Mouse (Mus musculus) spleen, adult 2 months (tissue): ENCODE measurements around the gene Amer3. TPM values are rescaled to one million over a fixed set of nuclear protein-coding genes. Genes with fewer than 3 reads are reported as not detected.

Experiments used
- DNase-seq, 2 experiments: peaks; one replicate each; pipeline versions ENCODE4 v3.0.0 to v3.0.0-alpha.2; 2012 to 2021; ENCODE audit warnings: low spot score in 2 of 2, low read depth in 1 of 2
- H3K27ac ChIP-seq: fragments of 200-500 bp; 2 replicates; pipeline ENCODE4 v1.5.1; 2012; ENCODE audit warnings: low read length, inconsistent platforms; ENCODE audit not compliant: insufficient read depth
- H3K27me3 ChIP-seq: fragments of 200-500 bp; 2 replicates; pipeline ENCODE4 v1.6.1; 2012; ENCODE audit warnings: mild to moderate bottlenecking, moderate library complexity, low read length, inconsistent platforms; ENCODE audit not compliant: control insufficient read depth, insufficient read depth
- H3K36me3 ChIP-seq: fragments of 200-500 bp; 2 replicates; pipeline ENCODE4 v1.6.1; 2012; ENCODE audit warnings: mild to moderate bottlenecking, low read length, inconsistent platforms; ENCODE audit not compliant: control insufficient read depth, insufficient read depth
- H3K4me1 ChIP-seq: fragments of 200-500 bp; 2 replicates; pipeline ENCODE4 v1.6.1; 2011; ENCODE audit warnings: inconsistent platforms; ENCODE audit not compliant: control insufficient read depth, insufficient read depth, insufficient read length
- H3K4me3 ChIP-seq: fragments of 200-500 bp; 2 replicates; pipeline ENCODE4 v1.5.1; 2011; ENCODE audit warnings: mild to moderate bottlenecking, inconsistent platforms; ENCODE audit not compliant: insufficient read depth, insufficient read length; ENCODE audit errors: extremely low read depth
- CTCF ChIP-seq: fragments of 200-500 bp; IDR thresholded peaks from 2 replicates; pipeline ENCODE4 v1.5.1; 2011; ENCODE audit warnings: mild to moderate bottlenecking, inconsistent platforms; ENCODE audit not compliant: insufficient read depth, insufficient read length, insufficient replicate concordance; ENCODE audit errors: extremely low read depth
- POLR2A ChIP-seq: fragments of 200-500 bp; IDR thresholded peaks from 2 replicates; pipeline ENCODE4 v1.6.1; 2011; ENCODE audit warnings: low read depth, low read length, inconsistent platforms
- WGBS: fragments of 180-500 bp; shearing (Covaris S2); methylation state at CpG from one replicate; pipeline ENCODE4 v1.1.7; 2018; 5-methylcytosine and 5-hydroxymethylcytosine counted together
- polyA plus RNA-seq: library from polyadenylated mRNA; depleted of rRNA; stranded (reverse); fragments of >200 nt; gene quantifications from 2 replicates; pipeline ENCODE4 v1.2.3, GENCODE M21; 2012

The Amer3 gene
- polyA plus RNA-seq, 1 experiment: 0.01 TPM

DNA sequence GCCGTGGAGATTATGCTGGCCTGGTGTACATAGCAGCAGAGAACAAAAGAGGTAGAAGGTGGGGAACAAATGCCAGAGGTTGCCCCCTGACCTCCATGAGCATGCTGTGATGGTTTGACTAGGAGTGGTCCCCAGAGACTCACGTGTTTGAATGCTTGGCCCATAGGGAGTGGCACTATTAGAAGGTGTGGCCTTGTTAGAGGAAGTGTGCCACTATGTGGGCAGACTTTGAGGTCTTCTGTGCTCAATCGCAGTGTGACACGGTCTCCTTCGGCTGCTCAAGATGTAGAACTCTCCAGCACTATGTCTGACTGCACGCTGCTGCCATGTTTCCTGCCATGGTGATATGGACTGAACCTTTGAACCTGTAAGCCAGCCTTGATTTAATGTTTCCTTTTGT lies 6.2 kb upstream of the Amer3 start:
- Histone ChIP-seq H3K27ac (no peak overlapping the region), H3K4me1 (no peaks in the 10 kb centered on the region), H3K4me3 (no peak overlapping the region), H3K27me3 (no peaks in the 10 kb centered on the region), H3K36me3 (no peaks in the 10 kb centered on the region)
- 30% methylated on average over 6 of the region's 6 CpGs for WGBS
- no peak for DNase-seq
- TF ChIP-seq POLR2A (no peak), CTCF (no peak)

DNA sequence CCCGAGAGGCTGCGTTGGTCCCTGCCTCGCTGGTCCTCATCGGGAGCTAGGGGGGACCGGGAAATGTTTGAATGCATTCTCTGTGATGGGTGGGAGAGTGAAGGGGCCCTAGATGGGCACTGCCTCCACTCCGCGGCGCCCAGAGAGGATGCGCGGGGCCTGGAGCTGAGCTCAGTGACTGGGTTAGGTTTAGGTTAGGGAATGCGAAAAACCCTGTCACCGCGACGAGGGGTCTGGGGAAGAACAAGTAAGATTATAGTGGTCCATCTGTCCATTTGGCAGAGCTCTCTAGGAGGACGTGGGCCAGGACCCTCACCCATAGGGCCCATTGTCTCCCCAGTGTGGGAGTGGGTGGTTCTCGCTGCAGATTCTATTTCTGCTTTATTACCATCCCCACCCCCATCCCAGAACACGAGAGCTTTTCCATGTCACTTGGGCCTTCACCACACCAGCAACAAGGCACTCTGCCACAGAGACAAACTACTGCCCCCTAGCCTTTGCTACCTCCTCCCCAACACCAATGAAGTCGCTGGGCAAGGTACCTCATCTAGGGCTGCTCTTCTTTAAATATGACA lies 412 bp downstream of the Amer3 start:
- Histone ChIP-seq H3K27me3 (no peaks in the 10 kb centered on the region; the same call in 1 of the 2 replicates), H3K4me1 (0 out of 2 replicates have a peak, but pooled peaks cover 4% of the 10 kb centered on the region), H3K27ac (no peak overlapping the region), H3K4me3 (no peak overlapping the region), H3K36me3 (no peaks in the 10 kb centered on the region)
- no peak for DNase-seq
- TF ChIP-seq POLR2A (no peak), CTCF (no peak)
- 10% methylated on average over 18 of the region's 18 CpGs for WGBS

DNA sequence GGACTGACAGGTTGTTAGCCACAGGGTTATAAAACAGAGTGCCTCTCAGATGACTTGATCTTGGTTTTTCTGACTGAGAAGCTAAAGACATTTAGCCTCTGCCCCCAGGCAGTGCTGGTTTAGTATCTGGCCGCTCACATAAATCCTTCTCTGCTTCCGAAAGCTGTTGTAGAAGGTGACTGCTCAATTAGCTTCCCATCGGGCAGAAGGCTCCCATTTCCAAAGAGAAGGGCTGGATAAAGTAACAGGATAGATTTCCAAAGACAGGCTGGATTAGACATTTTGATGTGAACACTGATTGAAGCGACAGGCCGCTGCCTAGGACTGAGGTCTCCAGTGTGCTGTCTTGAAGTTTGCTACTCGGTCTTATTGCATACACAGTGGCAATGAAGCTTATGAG lies 2.8 kb downstream of the Amer3 start:
- H3K4me3 ChIP-seq: no peak overlapping the region
- TF ChIP-seq CTCF (no peak), POLR2A (no peak)
- H3K36me3 ChIP-seq: no peaks in the 10 kb centered on the region
- DNase-seq: no peak
- 83% methylated on average over 6 of the region's 6 CpGs for WGBS
- H3K27me3 ChIP-seq: no peaks in the 10 kb centered on the region; the same call in 1 of the 2 replicates
- H3K4me1 ChIP-seq: 0 out of 2 replicates have a peak, but pooled peaks cover 4% of the 10 kb centered on the region
- H3K27ac ChIP-seq: no peak overlapping the region

DNA sequence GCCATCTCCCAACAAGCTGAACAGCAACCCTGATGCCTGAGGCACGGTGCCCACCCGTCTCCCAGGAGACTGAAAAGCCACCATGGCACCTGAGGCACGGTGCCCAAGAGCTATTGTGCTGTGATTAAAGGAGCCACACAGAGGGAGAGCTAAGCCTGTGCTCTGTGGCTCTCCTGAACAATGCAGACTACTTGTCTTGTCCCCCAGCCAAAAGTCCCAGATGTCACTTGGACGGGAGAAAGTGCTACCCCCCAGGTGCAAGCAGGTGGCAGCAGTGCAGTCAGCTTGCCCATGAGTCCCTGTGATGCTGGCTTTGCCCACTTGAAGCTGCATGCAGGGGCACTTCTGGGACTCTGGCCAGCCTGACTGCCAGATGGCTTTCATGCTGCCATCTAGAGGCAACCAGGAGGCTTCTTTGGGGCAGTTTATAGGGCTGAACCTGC lies 4.4 kb downstream of the Amer3 start:
- WGBS: 40% methylated on average over 4 of the region's 4 CpGs
- Histone ChIP-seq H3K36me3 (no peaks in the 10 kb centered on the region), H3K4me3 (no peak overlapping the region), H3K27ac (no peak overlapping the region), H3K27me3 (no peaks in the 10 kb centered on the region; the same call in 1 of the 2 replicates), H3K4me1 (0 out of 2 replicates have a peak, but pooled peaks cover 4% of the 10 kb centered on the region)
- no peak for DNase-seq
- TF ChIP-seq CTCF (no peak), POLR2A (no peak)

DNA sequence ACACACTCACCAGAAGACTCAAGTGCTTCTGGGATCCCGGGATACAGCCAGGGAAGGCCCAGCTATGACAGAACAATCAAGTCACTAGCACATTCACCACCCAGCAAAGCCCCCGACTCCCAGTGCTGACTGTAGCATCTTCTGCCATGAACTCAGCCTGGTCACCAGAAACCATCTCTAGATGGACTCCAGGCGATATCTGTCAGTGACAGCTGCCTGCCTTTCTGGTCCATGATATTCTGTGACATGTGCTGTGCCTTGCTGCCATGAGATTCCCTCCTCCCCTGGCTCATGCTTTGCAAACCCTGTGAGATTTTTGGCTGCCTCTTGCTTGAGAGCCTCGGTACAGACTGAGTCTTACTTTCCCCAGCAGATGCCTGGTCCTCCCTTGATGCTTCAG lies 5.3 kb downstream of the Amer3 start:
- TF ChIP-seq CTCF: no peak
- no peak for TF ChIP-seq POLR2A
- DNase-seq: no peak
- no peaks in the 10 kb centered on the region for H3K36me3 ChIP-seq
- no peak overlapping the region for H3K27ac ChIP-seq
- 85% methylated on average over 4 of the region's 4 CpGs for WGBS
- no peak overlapping the region for H3K4me3 ChIP-seq
- no peaks in the 10 kb centered on the region for H3K4me1 ChIP-seq
- H3K27me3 ChIP-seq: no peaks in the 10 kb centered on the region

DNA sequence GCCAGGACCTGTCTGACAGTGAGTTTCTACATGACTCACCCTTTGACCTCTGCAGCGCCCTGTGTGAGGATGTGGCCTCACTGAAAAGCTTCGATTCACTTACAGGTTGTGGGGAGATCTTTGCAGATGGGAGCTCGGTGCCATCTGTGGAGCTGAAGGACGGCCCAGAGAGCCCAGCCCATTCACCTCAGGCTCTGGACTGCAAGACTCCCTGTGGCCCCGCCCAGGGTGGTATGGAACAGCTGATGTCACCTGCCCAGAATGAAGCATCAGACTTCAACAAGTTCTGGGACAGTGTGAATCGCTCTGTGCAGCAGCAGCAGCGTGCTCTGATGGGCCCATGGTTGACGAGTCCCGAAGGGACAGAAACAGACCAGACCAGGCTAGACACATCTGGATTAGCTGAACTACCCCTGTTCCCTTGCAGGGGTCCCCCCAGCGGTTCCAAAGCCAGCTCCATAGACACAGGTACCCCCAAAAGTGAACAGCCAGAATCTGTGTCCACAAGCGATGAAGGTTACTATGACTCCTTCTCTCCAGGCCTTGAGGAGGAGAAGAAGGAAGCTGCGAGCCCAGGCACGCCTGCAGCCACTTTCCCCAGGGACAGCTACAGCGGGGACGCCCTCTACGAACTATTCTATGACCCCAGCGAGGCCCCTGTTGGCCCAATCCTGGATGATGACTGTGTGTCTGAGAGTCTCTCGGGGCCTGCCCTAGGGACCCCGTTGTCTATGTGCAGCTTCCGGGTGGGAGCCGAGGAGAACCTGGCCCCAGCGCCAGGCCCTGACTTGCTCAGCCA lies 8.0 kb downstream of the Amer3 start:
- H3K4me1 ChIP-seq: no peaks in the 10 kb centered on the region
- H3K27ac ChIP-seq: no peak overlapping the region
- H3K4me3 ChIP-seq: no peak overlapping the region
- WGBS: 81% methylated on average over 22 of the region's 22 CpGs
- no peak for DNase-seq
- no peaks in the 10 kb centered on the region for H3K36me3 ChIP-seq
- H3K27me3 ChIP-seq: no peaks in the 10 kb centered on the region
- TF ChIP-seq POLR2A (no peak), CTCF (no peak)

DNA sequence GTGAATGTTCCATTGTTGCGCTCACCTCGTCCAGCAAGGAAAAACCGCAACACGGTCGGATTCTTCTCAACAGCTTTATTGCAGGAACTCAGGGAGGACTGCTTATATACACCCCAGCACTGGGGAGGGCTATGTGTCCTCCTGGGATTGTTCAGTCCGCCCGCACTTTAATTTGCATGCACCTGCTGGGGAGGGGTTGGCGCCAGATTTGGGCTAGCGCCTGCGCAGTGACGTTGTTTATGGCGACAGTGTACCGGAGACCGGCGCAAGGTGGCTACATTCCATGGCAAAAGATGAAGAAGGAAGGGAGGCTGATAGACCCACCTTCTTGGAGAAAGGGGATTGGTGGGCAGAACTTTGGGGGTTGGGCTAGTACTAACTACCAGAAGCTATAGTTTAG lies 20.5 kb downstream of the Amer3 start:
- TF ChIP-seq POLR2A: no peak
- no peak for DNase-seq

More for the DNA sequence above, 20.5 kb downstream of the Amer3 start:
- Histone ChIP-seq H3K4me1 (no peaks in the 10 kb centered on the region), H3K27ac (no peak overlapping the region), H3K27me3 (no peaks in the 10 kb centered on the region), H3K4me3 (no peak overlapping the region), H3K36me3 (no peaks in the 10 kb centered on the region)
- 92% methylated on average over 15 of the region's 15 CpGs for WGBS
